ENCODE assay signal across 8 mouse cellular contexts in genomic region chr9:21901223-21901820, GRCm38 (mm10). TPM values are rescaled to one million over a fixed set of nuclear protein-coding genes. Genes with fewer than 3 reads are reported as not detected.
DNase-seq lines count a peak whose midpoint lies in the region; ATAC-seq and TF ChIP-seq lines count a peak whose summit lies in the region.

No protein-coding gene starts in this region.

- no peak for TF ChIP-seq EP300 in liver, postnatal 0 days (IDR thresholded peaks at IDR 0.05; ENCODE audit: low read depth)

- H3K27me3 ChIP-seq in forebrain, embryonic 13.5 days, result peaks cover 36% of the 10 kb centered on the region
- H3K27me3 ChIP-seq in liver, postnatal 0 days (ENCODE audit: insufficient read depth, low read length), result no peaks in the 10 kb centered on the region
- H3K27me3 ChIP-seq in neural tube, embryonic 13.5 days, result peaks cover 33% of the 10 kb centered on the region

- no peak overlapping the region for H3K27ac ChIP-seq in forebrain, embryonic 13.5 days
- H3K27ac ChIP-seq in liver, postnatal 0 days (ENCODE audit: low read depth), result no peak overlapping the region
- H3K27ac ChIP-seq in neural tube, embryonic 13.5 days (replicated peaks), result peak overlapping the region; percentile 25; the same call in 1 of the 2 replicates

- TF ChIP-seq CTCF in liver, postnatal 0 days (IDR thresholded peaks at IDR 0.05; ENCODE audit: low read depth), result peak; percentile 39

- 0 out of 2 replicates have a peak overlapping the region, but pooled peaks have one; percentile 9 for H3K9ac ChIP-seq in forebrain, embryonic 13.5 days
- no peak overlapping the region for H3K9ac ChIP-seq in liver, postnatal 0 days (replicated peaks)
- H3K9ac ChIP-seq in neural tube, embryonic 13.5 days, result peak overlapping the region; percentile 41

- H3K4me1 ChIP-seq in forebrain, embryonic 13.5 days, result no peaks in the 10 kb centered on the region
- peaks cover 9% of the 10 kb centered on the region; the same call in 1 of the 2 replicates for H3K4me1 ChIP-seq in liver, postnatal 0 days (ENCODE audit: insufficient read depth)
- peaks cover 7% of the 10 kb centered on the region for H3K4me1 ChIP-seq in neural tube, embryonic 13.5 days (replicated peaks)

- H3K9me3 ChIP-seq in forebrain, embryonic 13.5 days (replicated peaks), result no peaks in the 10 kb centered on the region
- no peaks in the 10 kb centered on the region for H3K9me3 ChIP-seq in liver, postnatal 0 days (ENCODE audit: low read length)
- H3K9me3 ChIP-seq in neural tube, embryonic 13.5 days, result 0 out of 2 replicates have a peak, but pooled peaks cover 3% of the 10 kb centered on the region

- no peaks in the 10 kb centered on the region for H3K36me3 ChIP-seq in forebrain, embryonic 13.5 days (ENCODE audit: poor library complexity, severe bottlenecking)
- H3K36me3 ChIP-seq in liver, postnatal 0 days (replicated peaks; ENCODE audit: insufficient read depth, low read length), result no peaks in the 10 kb centered on the region
- H3K36me3 ChIP-seq in neural tube, embryonic 13.5 days, result no peaks in the 10 kb centered on the region

- peak overlapping the region; percentile 53 for H3K4me2 ChIP-seq in forebrain, embryonic 13.5 days
- H3K4me2 ChIP-seq in liver, postnatal 0 days (ENCODE audit: low read depth, low read length), result peak overlapping the region; percentile 71
- H3K4me2 ChIP-seq in neural tube, embryonic 13.5 days, result peak overlapping the region; percentile 56

- DNase-seq in Muller cell, postnatal 12 days (ENCODE audit: inconsistent ontology term), result peak; percentile 70
- DNase-seq in c-Kit-positive CD71-negative TER-119-negative erythroid progenitor cells, embryonic 14.5 days (ENCODE audit: low read depth), result peak; percentile 50
- DNase-seq in heart, postnatal 4 days, result peak; percentile 71
- DNase-seq in layer of hippocampus, adult 18-20 months (ENCODE audit: low spot score in 2 of 2), result peak; percentile 50 to 87
- peak; percentile 72 for DNase-seq in liver, postnatal 0 days
- no peak for DNase-seq in urinary bladder, postnatal 10 days (ENCODE audit: low spot score)

- peak overlapping the region; percentile 37 for H3K4me3 ChIP-seq in forebrain, embryonic 13.5 days
- H3K4me3 ChIP-seq in liver, postnatal 0 days (ENCODE audit: low read depth, low read length), result peak overlapping the region; percentile 45
- peak overlapping the region; percentile 38 for H3K4me3 ChIP-seq in neural tube, embryonic 13.5 days

- peak; percentile 93 for ATAC-seq in forebrain, embryonic 13.5 days
- ATAC-seq in liver, postnatal 0 days, result peak; percentile 90
- peak; percentile 86 for ATAC-seq in neural tube, embryonic 13.5 days (ENCODE audit: low read depth)

- 16% methylated on average over 10 of the region's 10 CpGs for WGBS in forebrain, embryonic 13.5 days
- WGBS in liver, postnatal 0 days (ENCODE audit: insufficient replicate concordance), result 13% methylated on average over 10 of the region's 10 CpGs
- 14% methylated on average over 10 of the region's 10 CpGs for WGBS in neural tube, embryonic 13.5 days

RNA-seq across cellular contexts. Expression of gene Rab3d, which starts 16.7 kb away (rescaled TPM):
- polyA plus RNA-seq in forebrain, embryonic 13.5 days (2015; fragmentation: Nextera tagmentation; extraction: Ambion mirVana), result 18.3 and 21.0 TPM in 2 replicates
- 10 to 100 TPM in 1 of 2 experiments, 1 to 10 TPM in 1; 8.9 to 10.3 TPM for total RNA-seq in heart, postnatal 4 days (2021)
- total RNA-seq in layer of hippocampus, adult 18-20 months (2021), result 10 to 100 TPM; 17.7 to 19.3 TPM
- polyA plus RNA-seq in liver, postnatal 0 days (2015; fragmentation: Nextera tagmentation; extraction: Ambion mirVana), result 9.3 and 9.9 TPM in 2 replicates
- polyA plus RNA-seq in neural tube, embryonic 13.5 days (2015; fragmentation: Nextera tagmentation; extraction: Ambion mirVana), result 25.9 and 26.2 TPM in 2 replicates

RNA-seq across cellular contexts. Expression of gene Ccdc159, which starts 25.9 kb away (rescaled TPM):
- 5.0 and 6.6 TPM in 2 replicates for polyA plus RNA-seq in forebrain, embryonic 13.5 days (2015; fragmentation: Nextera tagmentation; extraction: Ambion mirVana)
- 1 to 10 TPM in 1 of 2 experiments, under 1 TPM in 1; 0.83 to 1.2 TPM for total RNA-seq in heart, postnatal 4 days (2021)
- 10 to 100 TPM; 16.3 to 16.5 TPM for total RNA-seq in layer of hippocampus, adult 18-20 months (2021)
- 0.81 and 1.1 TPM in 2 replicates for polyA plus RNA-seq in liver, postnatal 0 days (2015; fragmentation: Nextera tagmentation; extraction: Ambion mirVana)
- polyA plus RNA-seq in neural tube, embryonic 13.5 days (2015; fragmentation: Nextera tagmentation; extraction: Ambion mirVana), result 7.6 and 8.3 TPM in 2 replicates

RNA-seq across cellular contexts. Expression of gene Tmem205, which starts 26.0 kb away (rescaled TPM):
- 42.2 and 42.3 TPM in 2 replicates for polyA plus RNA-seq in forebrain, embryonic 13.5 days (2015; fragmentation: Nextera tagmentation; extraction: Ambion mirVana)
- total RNA-seq in heart, postnatal 4 days (2021), result 10 to 100 TPM; 20.1 to 21.3 TPM
- 10 to 100 TPM; 40.2 to 42.2 TPM for total RNA-seq in layer of hippocampus, adult 18-20 months (2021)
- 222 and 246 TPM in 2 replicates for polyA plus RNA-seq in liver, postnatal 0 days (2015; fragmentation: Nextera tagmentation; extraction: Ambion mirVana)
- 41.7 and 47.4 TPM in 2 replicates for polyA plus RNA-seq in neural tube, embryonic 13.5 days (2015; fragmentation: Nextera tagmentation; extraction: Ambion mirVana)

RNA-seq across cellular contexts. Expression of gene Plppr2, which starts 35.5 kb away (rescaled TPM):
- polyA plus RNA-seq in forebrain, embryonic 13.5 days (2015; fragmentation: Nextera tagmentation; extraction: Ambion mirVana), result 37.8 and 44.1 TPM in 2 replicates
- total RNA-seq in heart, postnatal 4 days (2021), result 1 to 10 TPM; 3.0 to 3.1 TPM
- 100 to 1,000 TPM; 273 to 278 TPM for total RNA-seq in layer of hippocampus, adult 18-20 months (2021)
- 0.70 and 1.0 TPM in 2 replicates for polyA plus RNA-seq in liver, postnatal 0 days (2015; fragmentation: Nextera tagmentation; extraction: Ambion mirVana)
- 69.5 and 73.1 TPM in 2 replicates for polyA plus RNA-seq in neural tube, embryonic 13.5 days (2015; fragmentation: Nextera tagmentation; extraction: Ambion mirVana)

RNA-seq across cellular contexts. Expression of gene Dock6, which starts 48.9 kb away (rescaled TPM):
- polyA plus RNA-seq in forebrain, embryonic 13.5 days (2015; fragmentation: Nextera tagmentation; extraction: Ambion mirVana), result 12.5 and 13.9 TPM in 2 replicates
- 10 to 100 TPM; 61.4 to 70.0 TPM for total RNA-seq in heart, postnatal 4 days (2021)
- 10 to 100 TPM; 11.3 to 13.1 TPM for total RNA-seq in layer of hippocampus, adult 18-20 months (2021)
- polyA plus RNA-seq in liver, postnatal 0 days (2015; fragmentation: Nextera tagmentation; extraction: Ambion mirVana), result 3.6 and 4.1 TPM in 2 replicates
- polyA plus RNA-seq in neural tube, embryonic 13.5 days (2015; fragmentation: Nextera tagmentation; extraction: Ambion mirVana), result 21.3 and 22.8 TPM in 2 replicates
